Mouse (Mus musculus) C2C12 (cell line): ENCODE measurements at regions not wholly inside any gene's neighbourhood (a gene's known extent, or its start where the extent isn't known, plus 50 kb on each side); places are given as distances from the start of the nearest gene placed in this dataset.

Experiments
- H3K27me3 ChIP-seq: one replicate; pipeline ENCODE4 v1.6.1; 2011; ENCODE audit not compliant: control insufficient read depth, insufficient read depth, insufficient read length
- H3K36me3 ChIP-seq: one replicate; pipeline ENCODE4 v1.6.1; 2011; ENCODE audit not compliant: control insufficient read depth, insufficient read depth
- H3K4me3 ChIP-seq: one replicate; pipeline ENCODE4 v1.5.1; 2011; ENCODE audit warnings: mild to moderate bottlenecking, control low read depth; ENCODE audit not compliant: poor library complexity, insufficient read depth, severe bottlenecking
- H3K79me2 ChIP-seq: one replicate; pipeline ENCODE4 v1.6.1; 2011; ENCODE audit not compliant: control insufficient read depth, insufficient read depth
- H3K79me3 ChIP-seq: one replicate; pipeline ENCODE4 v1.6.1; 2011; ENCODE audit warnings: low read depth, control low read depth
- H3ac ChIP-seq: one replicate; pipeline ENCODE3; 2011; ENCODE audit warnings: low read depth; ENCODE audit not compliant: control insufficient read depth, insufficient read length
- CEBPB ChIP-seq: IDR thresholded peaks from one replicate; pipeline ENCODE4 v1.6.1; 2011; ENCODE audit warnings: low read depth, mild to moderate bottlenecking, control low read depth, moderate library complexity
- CTCF ChIP-seq: IDR thresholded peaks from one replicate; pipeline ENCODE4 v1.5.1; 2011; ENCODE audit not compliant: control insufficient read depth, insufficient read depth, insufficient read length
- FOSL1 ChIP-seq: IDR thresholded peaks from one replicate; pipeline ENCODE4 v1.8.0; 2011; ENCODE audit warnings: mild to moderate bottlenecking, low read length; ENCODE audit not compliant: poor library complexity, insufficient read depth, severe bottlenecking
- MAX ChIP-seq: IDR thresholded peaks from one replicate; pipeline ENCODE4 v1.6.1; 2011; ENCODE audit warnings: mild to moderate bottlenecking, control low read depth
- MYOD1 ChIP-seq: IDR thresholded peaks from one replicate; pipeline ENCODE4 v1.6.1; 2011; ENCODE audit warnings: low read depth; ENCODE audit not compliant: control insufficient read depth, insufficient read length
- MYOG ChIP-seq: IDR thresholded peaks from one replicate; pipeline ENCODE4 v1.6.1; 2011; ENCODE audit not compliant: control insufficient read depth, insufficient read length; ENCODE audit errors: extremely low read depth
- USF1 ChIP-seq: IDR thresholded peaks from one replicate; pipeline ENCODE4 v1.6.1; 2011; ENCODE audit warnings: low read depth, mild to moderate bottlenecking, control low read depth, moderate library complexity

- no peak for TF ChIP-seq MYOD1
- no peak for TF ChIP-seq MAX
- no peak for TF ChIP-seq FOSL1
- TF ChIP-seq USF1, result no peak
- no peak for TF ChIP-seq CTCF
- TF ChIP-seq MYOG, result no peak
- no peak for TF ChIP-seq CEBPB
- no peaks in the 10 kb centered on the region for H3K79me2 ChIP-seq
- H3K4me3 ChIP-seq, result no peak overlapping the region
- no peaks in the 10 kb centered on the region for H3K79me3 ChIP-seq
- no peaks in the 10 kb centered on the region for H3K36me3 ChIP-seq
- H3K27me3 ChIP-seq, result peaks cover 15% of the 10 kb centered on the region
- H3ac ChIP-seq, result no peak overlapping the region
Measured at GRCm38 (mm10) chr12:104584408-104584807, 111.3 kb upstream of the Gsc start.

DNA sequence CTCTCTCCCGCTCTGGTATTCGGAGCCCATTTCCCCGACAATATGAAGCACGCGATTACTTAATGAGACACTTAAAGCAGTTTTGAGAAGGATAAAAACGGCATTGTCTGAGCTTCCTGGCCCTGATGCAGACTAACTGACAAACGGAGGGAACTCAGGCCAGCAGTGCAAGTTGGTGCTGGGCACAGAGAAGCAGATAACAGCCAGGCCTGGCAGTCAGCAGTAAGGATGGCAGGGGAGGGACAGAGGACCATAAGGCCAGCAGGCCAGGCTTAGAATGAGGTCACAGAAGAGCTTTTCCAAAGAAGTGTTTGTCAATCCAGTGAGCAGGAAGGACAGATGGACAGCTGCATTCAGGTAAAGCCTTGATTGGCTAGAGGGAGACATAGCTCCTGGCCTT lies 107.7 kb upstream of the Gsc start:
- H3K36me3 ChIP-seq, result no peaks in the 10 kb centered on the region
- peaks cover 29% of the 10 kb centered on the region for H3K27me3 ChIP-seq
- no peak for TF ChIP-seq MAX
- no peak for TF ChIP-seq CTCF
- no peak for TF ChIP-seq CEBPB
- TF ChIP-seq FOSL1, result no peak
- no peak for TF ChIP-seq USF1
- TF ChIP-seq MYOG, result no peak
- no peak for TF ChIP-seq MYOD1
- H3K4me3 ChIP-seq, result no peak overlapping the region
- no peaks in the 10 kb centered on the region for H3K79me2 ChIP-seq
- H3K79me3 ChIP-seq, result no peaks in the 10 kb centered on the region
- no peak overlapping the region for H3ac ChIP-seq

DNA sequence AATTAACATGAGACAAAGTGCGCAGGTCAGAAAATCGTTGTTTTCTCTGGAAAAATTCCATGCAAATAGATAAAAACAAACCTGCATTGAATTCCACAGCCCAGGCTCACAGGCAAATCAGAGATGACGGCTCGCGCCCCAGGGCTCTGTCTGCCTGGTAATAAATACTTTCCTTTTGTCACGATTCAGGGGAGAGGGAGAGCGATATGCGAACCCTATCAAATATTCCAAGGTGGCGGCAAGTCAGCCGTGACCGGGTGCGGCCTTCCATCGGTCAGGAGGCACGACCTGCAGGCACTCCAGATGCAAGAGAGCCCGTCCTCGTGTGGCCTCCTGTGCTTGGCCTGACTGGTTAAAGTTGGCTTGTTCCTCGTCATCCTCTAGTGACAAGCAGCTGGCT lies 94.5 kb upstream of the Gsc start:
- Histone ChIP-seq H3K79me2 (no peaks in the 10 kb centered on the region), H3K79me3 (no peaks in the 10 kb centered on the region), H3ac (no peak overlapping the region), H3K27me3 (no peaks in the 10 kb centered on the region), H3K36me3 (no peaks in the 10 kb centered on the region), H3K4me3 (no peak overlapping the region)
- TF ChIP-seq MYOD1, result no peak
- TF ChIP-seq USF1, result no peak
- no peak for TF ChIP-seq MAX
- no peak for TF ChIP-seq CEBPB
- no peak for TF ChIP-seq MYOG
- no peak for TF ChIP-seq FOSL1
- TF ChIP-seq CTCF, result no peak

DNA sequence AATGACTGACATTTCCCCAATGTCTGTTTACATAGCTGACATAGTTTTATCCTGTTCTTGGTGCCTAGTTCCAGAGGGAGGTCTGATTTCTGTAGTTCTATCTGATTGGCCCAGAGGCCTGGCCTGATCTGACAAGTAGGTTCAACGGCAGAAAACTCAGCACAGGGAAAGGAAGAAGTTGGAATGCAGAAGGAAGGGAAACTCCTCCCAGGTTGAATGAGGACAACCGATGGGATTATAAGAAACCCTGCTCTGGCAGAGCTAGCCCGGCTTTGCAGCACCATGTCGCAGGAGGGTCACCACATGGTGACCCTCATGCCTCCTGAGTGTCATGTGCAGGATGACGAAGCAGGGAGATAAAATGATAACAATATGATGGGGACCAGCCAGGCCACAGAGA lies 89.8 kb upstream of the Gsc start:
- H3K79me3 ChIP-seq, result no peaks in the 10 kb centered on the region
- TF ChIP-seq CTCF, result no peak
- no peak for TF ChIP-seq MYOD1
- TF ChIP-seq USF1, result no peak
- TF ChIP-seq MYOG, result no peak
- TF ChIP-seq MAX, result no peak
- TF ChIP-seq CEBPB, result no peak
- no peak for TF ChIP-seq FOSL1
- H3K79me2 ChIP-seq, result no peaks in the 10 kb centered on the region
- peaks cover 5% of the 10 kb centered on the region for H3K27me3 ChIP-seq
- no peak overlapping the region for H3K4me3 ChIP-seq
- no peaks in the 10 kb centered on the region for H3K36me3 ChIP-seq
- no peak overlapping the region for H3ac ChIP-seq

DNA sequence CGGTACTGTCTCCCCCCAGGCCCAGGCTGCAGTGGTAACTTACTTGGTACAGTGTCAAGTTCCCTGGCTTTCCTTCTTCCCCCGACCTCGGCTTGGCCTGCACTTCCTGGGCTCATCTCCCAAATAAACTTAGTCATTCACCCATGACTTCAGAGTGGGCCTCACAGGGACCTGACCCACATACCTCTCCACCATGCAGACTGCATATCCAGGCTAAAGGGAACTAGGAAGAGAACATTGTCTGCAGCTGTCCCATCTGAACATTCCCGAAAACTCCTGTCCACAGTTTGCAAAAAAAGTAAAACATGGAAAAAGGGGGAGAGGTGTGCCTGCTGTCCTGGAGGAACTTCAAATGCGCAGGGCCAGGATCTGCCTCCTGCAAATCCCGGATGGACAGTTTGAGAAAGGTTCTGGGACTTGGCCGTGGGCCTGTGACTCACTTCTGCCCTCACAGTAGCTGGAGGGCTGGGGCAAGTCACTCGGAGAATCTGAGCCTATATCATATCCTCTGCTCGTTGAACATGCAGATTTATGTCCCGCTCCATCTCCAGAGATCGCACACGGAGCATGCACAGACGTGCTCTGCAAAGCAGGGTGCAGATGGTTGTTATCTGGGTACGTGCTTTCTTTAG lies 87.9 kb upstream of the Gsc start:
- Histone ChIP-seq H3K36me3 (no peaks in the 10 kb centered on the region), H3K79me2 (no peaks in the 10 kb centered on the region), H3K79me3 (no peaks in the 10 kb centered on the region), H3K4me3 (no peak overlapping the region), H3ac (no peak overlapping the region), H3K27me3 (peaks cover 7% of the 10 kb centered on the region)
- TF ChIP-seq MYOD1 (no peak), MAX (no peak), CTCF (no peak), FOSL1 (no peak), MYOG (no peak), CEBPB (no peak), USF1 (no peak)

DNA sequence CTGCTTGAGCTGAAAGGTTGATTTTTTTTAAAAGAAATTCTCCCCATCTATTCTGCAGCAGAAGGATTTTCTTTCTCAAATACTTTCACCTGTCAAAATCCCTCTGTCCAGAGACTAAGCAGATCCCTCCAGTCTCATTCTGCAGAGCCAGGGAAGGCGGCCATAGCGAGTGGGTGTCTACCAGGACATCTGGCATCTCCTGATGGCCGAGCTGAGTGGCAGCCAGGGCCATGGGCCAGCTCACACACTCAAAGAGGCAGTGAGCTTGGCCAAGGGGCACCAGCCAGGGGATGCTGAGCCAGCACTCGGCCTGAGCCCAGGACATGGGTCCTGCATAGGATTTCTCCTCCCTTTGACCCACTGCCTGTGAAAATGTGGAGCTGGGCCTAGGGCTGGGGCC lies 84.6 kb upstream of the Gsc start:
- TF ChIP-seq FOSL1, result no peak
- no peak for TF ChIP-seq CEBPB
- TF ChIP-seq CTCF, result no peak
- no peak for TF ChIP-seq MAX
- TF ChIP-seq MYOG, result no peak
- no peak for TF ChIP-seq MYOD1
- no peak for TF ChIP-seq USF1
- no peak overlapping the region for H3K4me3 ChIP-seq
- H3ac ChIP-seq, result no peak overlapping the region
- peaks cover 12% of the 10 kb centered on the region for H3K27me3 ChIP-seq
- H3K79me2 ChIP-seq, result no peaks in the 10 kb centered on the region
- H3K79me3 ChIP-seq, result no peaks in the 10 kb centered on the region
- no peaks in the 10 kb centered on the region for H3K36me3 ChIP-seq
